Mouse (Mus musculus) layer of hippocampus, postnatal 25 days (tissue): ENCODE results near the gene Ppp2r3c. TPM values are rescaled to one million over a fixed set of nuclear protein-coding genes. Genes with fewer than 3 reads are reported as not detected.
"Not testable (repeated sequence)": the region's sequence is repeated elsewhere in the genome, so short reads cannot be mapped to it uniquely, and the experiment has no call there.

Experiments
- DNase-seq, 2 experiments: peaks; one replicate each; pipeline ENCODE4 v3.0.0; 2022; ENCODE audit warnings: mixed read lengths in 2 of 2, low spot score in 1 of 2; ENCODE audit errors: extremely low spot score in 1 of 2
- total RNA-seq, 2 experiments: library from RNA; stranded (reverse); gene quantifications; 2 replicates each; pipeline ENCODE4 v1.2.3; 2021

Gene Ppp2r3c
- 10 to 100 TPM; 12.2 to 14.3 TPM for total RNA-seq

DNA sequence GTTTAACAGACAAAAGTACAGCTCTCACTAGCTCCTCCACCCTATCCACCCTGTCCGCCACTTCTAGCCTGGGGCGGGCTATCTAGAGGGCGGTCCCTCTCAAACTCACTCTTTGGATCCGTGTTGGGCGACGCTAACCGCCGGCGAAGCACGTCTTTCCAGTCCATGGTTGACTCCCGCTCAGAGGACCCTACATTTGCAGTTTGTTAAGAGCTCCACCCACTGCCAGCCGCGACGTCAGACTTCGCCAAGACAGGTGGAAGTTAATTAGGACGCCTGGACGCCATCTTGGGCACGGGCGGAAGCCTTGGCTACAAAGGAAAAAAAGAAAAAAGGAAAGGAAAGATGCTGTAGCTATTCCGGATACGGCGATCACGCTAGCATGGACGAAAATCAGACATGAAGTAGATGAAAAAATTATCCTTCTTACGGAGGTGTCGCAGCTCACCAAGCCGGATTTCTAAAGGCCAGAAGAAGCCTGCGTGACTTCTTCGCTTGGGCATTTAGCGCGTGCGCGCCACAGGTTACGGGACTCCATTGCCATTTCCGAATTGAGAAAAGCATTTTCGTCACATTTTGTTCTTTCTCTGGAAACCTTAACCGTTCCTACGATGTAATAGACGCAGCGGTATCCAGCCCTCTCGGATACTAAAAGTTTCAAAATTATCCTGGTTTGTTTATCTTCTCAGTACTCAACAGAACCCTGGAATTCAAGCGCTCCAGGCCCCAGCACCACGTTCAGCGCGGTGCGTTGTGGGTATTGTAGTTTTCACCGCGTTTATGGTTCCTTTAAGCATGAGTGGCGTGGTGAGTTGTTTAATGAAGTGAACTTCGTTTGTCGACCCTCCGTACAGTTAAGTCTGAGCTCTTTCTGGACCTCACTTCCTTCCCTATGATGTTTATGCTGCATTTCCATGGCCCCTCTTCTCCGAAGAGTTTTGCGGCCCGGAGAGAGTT is at the start of gene Ppp2r3c:
Gene Ppp2r3c, minus strand, starts transcription at position 514 of the 957 bp plus-strand sequence.
- DNase-seq: peak; percentile 77 to 82

DNA sequence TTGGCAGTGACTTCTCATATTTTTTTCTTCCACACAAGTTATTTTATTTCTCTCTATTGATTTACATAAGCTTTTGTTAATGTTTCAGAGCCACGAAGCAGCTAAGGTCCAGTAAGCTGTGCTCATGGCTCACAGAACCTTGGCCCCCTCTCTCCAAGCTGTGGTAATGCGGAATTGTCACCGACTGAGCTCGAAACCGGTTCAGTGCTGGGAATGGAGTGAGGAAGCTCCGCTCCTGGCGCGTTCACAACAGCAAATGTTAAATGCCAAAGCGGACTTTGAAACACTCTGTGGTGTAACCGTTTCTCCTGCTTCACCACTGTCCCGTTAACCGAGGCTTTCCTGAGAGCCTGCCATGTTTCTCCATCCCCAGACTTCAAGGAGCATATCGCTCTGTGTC is 41.8 kb upstream of the Ppp2r3c start:
- no peak for DNase-seq

DNA sequence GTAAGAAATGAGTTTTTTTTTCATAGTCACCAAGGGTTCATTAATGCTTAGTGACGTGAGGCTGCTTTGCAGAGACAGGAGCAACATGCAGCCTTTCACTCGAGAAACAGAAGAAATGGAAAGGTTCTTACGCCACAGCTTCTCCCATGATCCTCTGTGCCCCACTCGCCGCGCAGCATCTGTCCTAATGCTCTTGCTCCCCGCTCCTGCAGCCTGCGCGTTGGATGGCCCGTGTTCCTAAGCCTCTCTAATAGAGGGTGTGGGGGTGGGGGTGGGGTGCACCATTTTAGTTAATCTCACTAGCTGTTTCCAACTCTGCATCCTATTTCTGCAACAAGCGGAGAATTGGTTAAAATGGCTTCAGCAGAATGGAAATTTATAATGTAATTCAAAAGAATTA is 41.2 kb upstream of the Ppp2r3c start:
- DNase-seq: no peak

DNA sequence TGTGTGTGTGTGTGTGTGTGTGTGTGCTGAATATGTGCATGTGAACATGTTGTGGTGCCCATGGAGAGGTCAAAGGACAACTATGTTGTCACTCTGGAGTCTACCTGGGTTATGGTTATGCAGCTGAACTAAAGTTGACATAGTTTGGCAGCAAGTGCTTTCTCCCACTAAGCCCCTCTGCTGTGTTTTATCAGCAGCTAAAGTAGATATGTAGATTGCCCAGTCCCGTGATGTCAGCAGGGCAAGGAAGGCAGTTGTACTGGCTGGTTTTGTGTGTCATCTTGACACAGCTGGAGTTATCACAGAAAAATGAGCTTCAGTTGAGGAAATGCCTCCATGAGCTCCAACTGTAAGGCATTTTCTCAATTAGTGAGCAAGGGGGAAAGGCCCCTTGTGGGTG is 40.2 kb upstream of the Ppp2r3c start:
- not testable (repeated sequence) for DNase-seq

DNA sequence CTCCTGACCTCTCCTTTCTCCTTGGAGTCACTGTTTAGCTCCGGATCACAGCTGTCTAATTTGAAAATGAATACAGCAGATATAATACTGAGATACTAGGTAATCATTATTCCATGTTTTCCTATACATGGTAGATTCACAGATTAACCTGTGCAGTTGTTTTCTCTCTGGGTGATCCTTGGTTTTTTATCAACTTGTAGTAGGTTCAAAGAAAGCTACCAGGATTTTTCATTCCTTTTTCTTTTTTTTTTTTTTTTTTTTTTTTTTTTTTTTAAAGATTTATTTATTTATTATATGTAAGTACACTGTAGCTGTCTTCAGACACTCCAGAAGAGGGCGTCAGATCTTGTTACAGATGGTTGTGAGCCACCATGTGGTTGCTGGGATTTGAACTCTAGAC is 35.7 kb upstream of the Ppp2r3c start:
- not testable (repeated sequence) for DNase-seq

DNA sequence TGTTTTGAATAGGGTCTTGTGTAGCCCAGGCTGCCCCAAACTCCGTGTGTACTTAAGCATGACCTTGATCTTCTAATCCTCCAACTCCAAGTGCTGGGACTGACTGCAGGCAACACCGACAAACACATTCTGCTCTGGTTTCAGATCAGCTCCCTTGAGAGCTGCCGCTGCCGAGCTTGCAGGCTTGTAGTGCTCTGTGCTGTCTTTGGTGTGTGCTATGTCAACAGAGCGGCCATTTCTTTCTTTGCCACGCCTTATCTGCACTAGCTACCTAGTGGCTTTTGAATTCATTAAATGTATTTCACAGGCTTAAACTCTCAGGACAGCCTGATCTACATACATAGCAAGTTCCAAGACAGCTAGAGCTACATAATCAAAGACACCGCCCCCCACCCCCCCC is 30.9 kb upstream of the Ppp2r3c start:
- DNase-seq: no peak

DNA sequence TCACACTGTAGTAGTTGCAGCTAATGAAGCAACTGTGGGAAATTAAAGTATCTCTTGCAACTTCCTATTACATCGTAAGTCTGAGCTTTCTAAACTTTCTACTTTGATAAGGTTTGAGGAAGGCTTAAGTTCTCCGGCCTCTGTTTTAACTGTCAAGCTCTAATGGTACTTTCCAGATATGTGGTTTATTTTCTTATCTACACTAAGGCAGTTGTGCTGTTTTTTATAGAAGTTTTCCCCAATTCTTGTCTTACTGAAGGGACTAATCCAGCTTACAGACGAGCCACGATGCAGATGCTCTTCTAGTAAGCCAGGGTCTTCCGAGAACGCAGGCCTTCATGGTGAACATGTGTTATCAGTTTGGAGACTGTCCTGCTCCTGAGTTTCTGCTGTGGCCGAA is 26.6 kb upstream of the Ppp2r3c start:
- DNase-seq: no peak

DNA sequence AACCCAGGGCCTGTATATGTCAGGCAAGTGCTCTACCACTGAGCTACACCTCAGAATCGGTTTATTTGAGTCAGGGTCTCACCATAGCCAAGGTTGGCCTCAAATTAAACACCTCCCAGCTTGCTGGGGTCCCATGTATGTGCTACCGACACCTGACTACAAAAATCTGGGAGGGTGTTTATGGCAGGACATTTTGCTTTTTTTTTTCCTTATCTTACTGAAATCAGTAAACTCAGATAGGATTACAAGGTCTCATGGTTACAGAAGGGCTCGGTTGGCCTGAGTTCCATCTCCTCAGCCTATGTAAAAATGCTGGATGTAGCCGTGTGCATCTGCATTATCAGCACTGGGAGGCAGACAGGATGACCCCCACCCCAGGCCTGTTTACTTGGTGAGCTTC is 26.0 kb upstream of the Ppp2r3c start:
- no peak for DNase-seq

DNA sequence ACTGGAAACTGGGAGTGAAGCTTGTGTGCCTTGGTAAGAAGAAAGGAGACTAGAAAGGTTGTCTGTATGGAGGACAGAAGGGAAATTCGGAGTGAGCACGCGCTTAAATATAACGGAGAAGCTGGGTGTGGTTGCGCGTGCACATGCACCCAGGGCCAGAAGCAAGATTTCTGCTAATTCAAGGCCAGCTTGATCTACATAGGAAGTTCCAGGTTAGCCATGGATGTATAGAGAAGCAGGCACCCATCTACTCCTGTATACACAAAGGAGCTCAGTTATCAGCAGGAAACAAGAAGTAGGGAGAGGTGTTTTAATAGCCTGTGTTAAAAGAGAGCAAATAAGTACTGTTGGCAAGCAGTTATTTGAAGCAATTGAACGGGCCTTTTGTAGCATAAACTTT is 22.9 kb upstream of the Ppp2r3c start:
- no peak for DNase-seq

DNA sequence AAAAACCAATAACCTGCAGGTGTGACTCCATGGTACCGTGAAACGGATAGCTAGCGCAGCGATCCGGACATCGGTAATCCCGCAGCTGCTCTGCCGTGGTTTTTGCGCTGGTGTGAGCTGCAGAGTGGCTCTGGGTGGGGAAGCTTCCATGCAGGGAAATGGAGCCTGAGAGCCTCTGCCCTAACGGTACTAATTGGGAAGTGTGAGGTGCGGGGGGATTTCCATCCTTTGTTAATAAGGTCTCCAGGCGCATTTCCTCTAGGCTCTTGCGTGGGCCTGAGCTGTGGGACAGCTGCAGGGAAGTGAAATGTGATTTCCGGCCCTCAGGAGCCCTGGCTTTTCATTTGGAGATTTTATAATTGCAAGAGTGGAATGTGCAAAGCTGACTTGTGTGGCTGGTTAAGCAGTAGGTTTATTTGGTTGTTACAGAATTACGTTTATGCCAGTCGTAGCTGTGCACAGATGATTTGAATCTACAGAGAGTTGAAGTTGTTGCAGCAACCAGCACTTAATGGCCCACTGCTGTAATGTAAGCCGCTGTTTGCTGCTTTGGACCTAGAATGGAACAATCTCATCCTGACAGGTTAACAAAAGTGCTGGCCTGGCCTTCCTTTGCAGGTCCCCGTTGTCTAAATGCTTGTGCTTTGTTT is 19.0 kb upstream of the Ppp2r3c start:
- DNase-seq: no peak

DNA sequence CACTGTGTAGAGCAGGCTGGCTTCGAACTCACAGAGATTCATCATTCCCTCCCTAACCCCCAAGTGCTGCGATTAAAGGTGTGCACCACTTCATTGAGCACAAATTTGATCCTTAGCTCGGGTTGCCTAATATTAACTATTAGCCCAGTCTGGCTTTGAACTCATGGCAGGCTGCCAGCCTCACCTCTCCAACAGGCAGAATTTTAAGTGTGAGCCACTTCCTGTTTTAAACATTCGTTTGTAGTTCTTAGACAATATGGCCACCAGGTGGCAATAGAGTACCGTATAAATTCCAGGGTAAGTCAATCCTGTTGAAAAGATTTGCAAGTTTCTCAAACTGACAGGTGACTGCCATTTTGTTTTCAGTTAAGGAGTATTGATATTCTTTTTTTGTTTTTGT is 12.4 kb upstream of the Ppp2r3c start:
- DNase-seq: peak; percentile 23 to 77

DNA sequence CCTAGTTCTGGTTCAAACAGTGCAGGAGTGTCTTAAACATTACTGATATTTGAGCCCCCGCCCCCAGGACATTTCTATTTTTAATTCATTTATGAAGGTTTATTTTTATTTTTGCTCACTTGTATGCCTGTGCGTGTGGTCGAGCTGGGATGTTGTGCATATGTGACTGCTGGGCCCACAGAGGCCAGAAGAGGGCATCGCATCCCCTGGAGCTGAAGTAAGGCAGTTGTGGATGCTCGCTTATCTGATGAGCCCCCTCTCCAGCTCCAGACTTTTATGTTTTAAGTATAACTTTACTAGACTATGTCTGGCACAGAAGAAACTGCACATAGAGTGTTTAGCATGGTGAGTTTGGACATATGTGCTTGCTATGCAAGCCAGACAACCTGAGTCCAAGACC is 11.1 kb upstream of the Ppp2r3c start:
- DNase-seq: no peak

DNA sequence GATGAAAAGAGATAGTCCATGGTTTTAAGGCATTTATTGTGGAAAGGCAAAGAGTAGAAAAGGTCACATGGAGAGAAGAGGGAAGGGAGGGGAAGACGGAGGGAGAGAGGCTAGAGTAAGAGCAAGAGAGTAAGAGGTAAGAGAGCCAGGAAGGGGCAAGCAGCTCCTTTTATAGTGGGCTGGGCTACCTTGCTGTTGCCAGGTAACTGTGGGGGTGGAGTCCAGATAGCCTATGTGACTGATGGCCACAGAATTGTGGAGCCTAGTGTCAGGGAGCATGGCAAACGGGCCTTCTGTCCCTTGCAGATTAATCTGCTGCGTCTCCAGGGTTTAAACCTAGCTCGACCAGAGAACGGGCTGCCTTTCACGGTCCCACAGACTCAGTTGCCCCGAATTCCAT is 9.0 kb upstream of the Ppp2r3c start:
- no peak for DNase-seq

DNA sequence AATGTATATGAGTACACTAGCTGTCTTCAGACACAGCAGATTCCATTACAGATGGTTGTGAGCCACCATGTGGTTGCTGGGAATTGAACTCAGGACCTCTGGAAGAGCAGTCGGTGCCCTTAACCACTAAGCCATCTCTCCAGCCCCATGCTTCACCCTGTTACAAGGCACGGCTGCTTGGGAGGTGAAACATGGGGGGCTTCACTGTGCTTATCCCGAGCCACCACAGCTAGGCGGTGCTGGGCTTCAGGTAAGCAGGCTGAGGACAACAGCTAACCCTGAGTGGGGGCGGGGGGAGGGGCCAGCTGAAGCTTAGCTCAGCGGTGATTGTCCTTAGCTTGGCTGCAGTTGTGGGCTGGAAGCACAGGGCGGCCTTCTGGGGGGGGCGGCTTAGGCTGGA is 6.7 kb upstream of the Ppp2r3c start:
- DNase-seq: no peak

DNA sequence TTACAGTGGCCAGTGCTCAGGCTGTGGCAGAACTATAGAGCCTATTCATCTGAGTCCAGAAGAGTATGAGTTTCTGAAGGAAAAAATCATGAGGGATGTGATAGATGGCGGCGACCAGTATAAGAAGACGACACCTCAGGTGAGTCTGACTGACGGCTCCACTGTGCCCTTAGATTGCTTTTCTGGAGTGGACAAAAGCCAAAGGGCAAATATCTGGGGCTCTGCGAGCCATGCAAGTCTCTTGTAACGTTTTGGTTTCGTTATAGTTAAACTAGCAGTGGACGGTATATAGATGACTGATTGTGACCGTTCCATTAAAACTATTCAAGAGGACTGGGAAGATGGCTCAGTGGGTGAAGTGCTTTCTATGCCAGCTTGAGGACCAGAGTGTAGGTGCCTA is 5.9 kb upstream of the Ppp2r3c start:
- no peak for DNase-seq

DNA sequence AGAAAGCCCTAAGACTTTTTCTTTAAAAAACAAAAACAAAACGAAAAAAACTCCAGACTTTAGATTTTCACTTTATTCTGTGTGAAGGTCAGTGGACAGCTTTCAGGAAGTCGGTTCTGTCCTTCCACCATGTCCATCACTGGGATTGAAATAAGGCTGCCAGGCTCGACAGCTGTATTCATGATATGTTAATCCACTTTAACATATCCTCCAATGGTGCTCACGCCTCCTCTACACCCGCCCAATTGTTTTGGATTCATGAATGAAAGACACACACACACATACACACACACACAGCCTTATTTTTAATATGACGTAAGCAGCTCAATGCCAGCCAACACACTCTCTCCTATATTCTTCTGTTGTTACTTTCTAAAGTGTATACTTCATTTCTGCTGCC is 4.8 kb upstream of the Ppp2r3c start:
- no peak for DNase-seq

DNA sequence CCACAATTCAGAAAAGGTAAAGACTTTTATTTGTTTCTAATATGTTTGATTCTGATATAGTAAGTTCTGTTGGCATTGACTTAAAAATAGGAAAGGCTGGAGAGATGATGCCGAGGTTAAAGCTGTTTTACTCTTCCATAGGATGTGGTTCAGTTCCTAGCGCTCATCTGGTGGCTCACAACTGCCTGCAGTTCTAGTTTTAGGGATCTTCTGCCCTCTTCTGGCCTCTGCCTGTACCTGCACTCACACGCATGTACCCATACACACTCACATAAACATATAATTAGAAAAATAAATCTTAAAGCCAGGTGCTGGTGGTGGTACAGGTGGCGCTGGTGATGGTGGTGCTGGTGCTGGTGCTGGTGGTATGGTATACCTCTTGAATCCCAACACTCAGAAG is 3.6 kb upstream of the Ppp2r3c start:
- no peak for DNase-seq

DNA sequence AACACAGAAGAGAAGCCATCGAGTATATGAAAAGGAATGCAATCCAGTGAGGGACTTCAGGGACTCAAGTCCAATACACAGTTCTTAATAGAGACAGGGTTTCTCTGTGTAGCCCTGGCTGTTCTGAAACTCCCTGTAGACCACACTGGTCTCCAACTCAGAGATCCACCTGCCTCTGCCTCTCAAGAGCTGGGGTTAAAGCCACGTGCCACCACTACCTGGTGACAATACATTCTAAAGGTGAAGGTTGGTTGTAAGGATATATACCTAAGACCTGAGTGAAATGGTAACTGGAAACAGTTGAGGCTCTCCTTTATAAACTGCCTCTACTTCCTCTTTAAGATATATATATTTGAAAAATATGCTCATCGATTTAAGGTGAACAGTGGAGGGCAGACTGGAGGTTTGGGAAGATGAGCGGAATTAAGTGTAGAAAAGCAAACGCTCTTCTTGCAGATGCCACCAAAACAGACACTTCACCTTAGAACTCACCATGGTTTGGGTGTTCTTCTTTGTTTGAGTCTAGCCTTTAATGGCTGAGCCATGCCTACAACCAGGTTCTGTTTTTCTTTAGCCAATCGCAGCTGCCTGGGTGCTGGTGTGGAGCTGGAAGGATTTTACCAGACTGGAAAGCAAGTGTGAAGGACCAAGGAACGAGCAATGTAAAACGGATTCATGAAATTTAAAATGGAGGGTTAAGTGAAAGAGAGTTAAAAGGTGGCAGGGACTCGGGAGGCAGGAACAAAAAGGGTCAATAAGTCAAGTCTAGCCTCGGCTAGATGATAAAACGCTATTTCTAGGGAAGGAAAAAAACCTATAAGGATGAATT is 1.1 kb downstream of the Ppp2r3c start:
- no peak for DNase-seq

DNA sequence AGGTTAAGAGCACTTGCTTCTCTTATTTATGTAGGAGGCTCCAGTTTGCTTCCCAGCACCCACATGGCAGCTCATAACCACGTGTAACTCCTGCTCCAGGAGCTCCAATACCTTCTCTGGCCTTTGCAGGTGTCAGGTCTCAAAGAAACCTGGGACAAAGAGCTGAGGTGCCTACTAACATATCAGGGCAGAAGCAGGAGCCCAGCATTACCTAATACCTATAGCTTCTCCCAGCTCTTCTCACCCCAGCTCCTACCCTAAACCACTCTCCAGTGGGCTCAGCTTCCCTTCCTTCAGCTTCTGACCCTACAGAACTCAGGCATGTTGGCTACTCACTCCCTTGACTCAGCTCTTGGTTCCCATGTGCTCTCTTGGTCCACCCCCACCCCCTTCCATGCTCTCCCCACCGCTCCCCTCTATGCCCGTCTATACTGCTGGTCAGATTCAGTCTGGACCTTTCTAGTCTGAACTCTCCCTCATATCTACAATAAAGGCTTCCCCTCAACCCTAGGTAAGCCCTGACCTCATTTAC is 1.9 kb downstream of the Ppp2r3c start:
- DNase-seq: no peak

DNA sequence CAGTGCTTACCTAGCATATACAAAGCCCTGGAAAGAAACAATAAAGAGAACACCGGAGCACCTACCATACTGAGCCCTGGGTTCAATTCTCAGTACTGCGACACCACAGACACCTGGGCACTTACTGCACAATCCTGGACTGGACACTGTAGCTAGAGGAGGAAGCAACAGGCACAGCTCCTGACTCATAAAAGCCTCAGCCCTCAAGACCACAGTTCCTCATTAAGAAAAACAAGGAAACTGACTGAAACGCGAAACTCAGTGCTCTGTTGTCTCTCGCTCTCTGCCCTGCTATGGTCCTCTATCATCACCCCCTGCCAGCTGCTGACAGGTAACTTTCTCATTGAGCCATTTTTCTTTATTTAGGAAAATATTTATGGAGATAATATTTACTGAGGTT is 3.5 kb downstream of the Ppp2r3c start, which contains the start of gene 1110008L16Rik:
Gene 1110008L16Rik, plus strand, starts transcription at position 242 of the 400 bp plus-strand sequence.
- no peak for DNase-seq

DNA sequence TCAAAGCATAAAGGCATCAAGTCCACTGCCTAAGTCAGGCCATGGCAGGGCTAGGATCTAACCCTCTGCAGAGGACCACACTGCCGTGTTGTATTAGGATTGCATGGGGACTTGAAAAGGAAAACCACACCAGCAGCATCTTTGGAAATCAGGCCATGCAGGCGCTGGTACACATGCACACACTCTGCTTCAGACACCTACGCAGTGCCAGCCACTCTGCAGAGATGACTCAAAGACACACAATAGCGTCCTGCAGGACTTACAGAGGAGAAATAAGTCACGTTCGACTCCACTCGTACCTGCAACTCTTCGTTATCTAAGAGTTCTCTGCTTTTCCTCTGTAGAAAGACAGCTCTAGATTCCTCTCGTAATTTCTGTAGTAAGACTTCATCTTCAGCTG is 4.7 kb downstream of the Ppp2r3c start:
- no peak for DNase-seq
